Mouse (Mus musculus): ENCODE data around the gene Ecm1. TPM values are rescaled to one million over a fixed set of nuclear protein-coding genes. Genes with fewer than 3 reads are reported as not detected.
A peak's percentile ranks its signal among the peaks of the same experiment; 100 is the strongest.
"Not testable (repeated sequence)": the region's sequence is repeated elsewhere in the genome, so short reads cannot be mapped to it uniquely, and the experiment has no call there.

Ecm1 gene
- total RNA-seq, 4 experiments from 2014 or later: 619 to 722 (median 665) TPM

DNA sequence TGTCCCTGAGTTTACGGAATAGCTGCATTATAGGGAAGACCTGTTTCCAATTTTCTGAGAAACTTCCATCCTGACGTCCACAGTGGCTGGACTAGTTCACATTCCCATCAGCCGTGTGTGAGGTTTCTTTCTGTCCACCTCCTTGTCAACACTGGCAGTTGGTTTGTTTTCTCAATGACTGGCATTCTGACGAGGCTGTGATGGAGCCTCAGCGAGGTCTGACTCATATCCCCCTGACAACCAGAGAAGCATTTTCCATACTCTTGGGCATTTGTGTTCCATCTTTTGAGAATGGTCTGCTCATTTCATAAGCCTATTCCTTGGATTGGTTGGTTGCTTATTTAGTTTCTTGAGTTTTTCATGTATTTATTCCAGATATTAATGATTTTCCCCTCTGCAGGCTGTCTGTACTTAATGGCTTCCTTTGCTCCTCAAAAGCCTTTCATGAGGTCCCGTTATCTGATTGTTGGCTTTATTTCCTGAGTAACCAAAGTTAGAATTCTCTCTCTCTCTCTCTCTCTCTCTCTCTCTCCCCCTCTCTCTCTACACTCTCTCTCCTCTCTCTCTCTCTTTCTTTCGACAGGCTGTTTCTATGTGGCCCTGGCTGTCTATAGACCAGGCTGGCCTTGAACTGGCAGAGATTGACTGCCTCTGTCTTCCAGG lies 12.5 kb downstream of the Ecm1 start:
- DNase-seq: no peak

DNA sequence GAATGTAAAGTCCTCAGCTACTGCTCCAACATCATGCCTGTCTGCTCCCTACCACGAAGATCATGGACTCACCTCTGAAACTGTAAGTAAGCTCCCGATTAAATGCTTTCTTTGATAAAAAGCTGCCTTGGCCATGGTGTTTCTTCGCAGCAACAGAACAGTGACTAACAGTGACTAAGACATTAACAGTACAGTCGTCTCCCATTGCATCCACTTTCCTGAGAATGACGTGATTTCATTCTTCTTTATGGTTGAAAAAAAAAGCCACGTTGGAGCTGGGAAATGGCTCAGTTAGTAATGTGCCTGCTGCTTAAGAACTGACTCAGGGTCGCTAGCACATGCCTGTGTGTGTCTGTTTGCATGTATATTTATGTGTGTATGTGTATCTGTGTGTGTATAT lies 13.5 kb downstream of the Ecm1 start:
- no peak for DNase-seq

GRCm38 (mm10) chr3:95722386-95722785 lies 17.0 kb downstream of the Ecm1 start:
- no peak for DNase-seq

- no peak for DNase-seq
Observed at GRCm38 (mm10) chr3:95718153-95718552, 21.2 kb downstream of the Ecm1 start.

DNA sequence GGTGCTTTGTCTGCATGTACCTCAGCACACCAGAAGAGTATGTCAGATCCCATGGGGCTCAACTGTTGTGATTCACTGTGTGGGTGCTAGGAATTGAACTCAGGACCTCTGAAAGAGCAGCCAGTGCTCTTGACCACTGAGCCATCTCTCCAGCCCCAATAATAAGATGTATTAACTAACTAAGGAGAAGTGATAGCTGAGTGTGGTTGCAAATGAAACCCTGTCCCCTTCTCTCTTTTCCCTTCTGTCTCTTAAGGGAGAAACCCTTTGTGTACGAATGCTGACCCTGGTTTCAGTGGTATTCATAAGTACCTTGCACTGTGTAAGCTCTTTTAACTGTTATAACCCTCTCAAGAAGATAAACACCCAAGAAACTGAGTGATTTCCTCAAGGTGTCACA lies 23.3 kb downstream of the Ecm1 start:
- DNase-seq: no peak

- DNase-seq: no peak
Observed at GRCm38 (mm10) chr3:95709967-95710366, 29.4 kb downstream of the Ecm1 start.

DNA sequence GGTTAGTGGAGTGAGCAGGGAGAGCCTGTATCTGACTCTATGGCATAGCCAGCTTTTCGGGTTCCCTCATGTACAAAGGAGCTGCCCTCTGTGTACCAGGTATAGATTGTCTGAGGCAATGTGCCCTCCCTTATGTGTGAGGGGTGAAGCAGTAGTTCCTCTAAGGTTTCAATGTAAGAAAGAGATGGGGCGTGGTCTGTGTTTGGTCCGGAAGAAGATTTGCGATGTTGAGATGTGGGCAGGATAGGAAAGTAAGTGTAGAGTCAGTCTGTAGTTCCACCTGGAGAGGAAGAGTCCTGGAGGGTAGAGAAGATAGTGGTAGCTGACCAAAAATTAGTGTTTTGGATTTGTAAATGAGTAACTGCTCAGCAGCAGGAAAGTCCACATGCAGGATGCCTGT lies 30.3 kb downstream of the Ecm1 start:
- DNase-seq: no peak

GRCm38 (mm10) chr3:95707497-95707896 lies 31.9 kb downstream of the Ecm1 start:
- no peak for DNase-seq

- no peak for DNase-seq
Observed at GRCm38 (mm10) chr3:95706273-95706672, 33.1 kb downstream of the Ecm1 start.

GRCm38 (mm10) chr3:95704612-95705011 lies 34.8 kb downstream of the Ecm1 start:
- DNase-seq: no peak

GRCm38 (mm10) chr3:95703276-95703675 lies 36.1 kb downstream of the Ecm1 start:
- no peak for DNase-seq

DNA sequence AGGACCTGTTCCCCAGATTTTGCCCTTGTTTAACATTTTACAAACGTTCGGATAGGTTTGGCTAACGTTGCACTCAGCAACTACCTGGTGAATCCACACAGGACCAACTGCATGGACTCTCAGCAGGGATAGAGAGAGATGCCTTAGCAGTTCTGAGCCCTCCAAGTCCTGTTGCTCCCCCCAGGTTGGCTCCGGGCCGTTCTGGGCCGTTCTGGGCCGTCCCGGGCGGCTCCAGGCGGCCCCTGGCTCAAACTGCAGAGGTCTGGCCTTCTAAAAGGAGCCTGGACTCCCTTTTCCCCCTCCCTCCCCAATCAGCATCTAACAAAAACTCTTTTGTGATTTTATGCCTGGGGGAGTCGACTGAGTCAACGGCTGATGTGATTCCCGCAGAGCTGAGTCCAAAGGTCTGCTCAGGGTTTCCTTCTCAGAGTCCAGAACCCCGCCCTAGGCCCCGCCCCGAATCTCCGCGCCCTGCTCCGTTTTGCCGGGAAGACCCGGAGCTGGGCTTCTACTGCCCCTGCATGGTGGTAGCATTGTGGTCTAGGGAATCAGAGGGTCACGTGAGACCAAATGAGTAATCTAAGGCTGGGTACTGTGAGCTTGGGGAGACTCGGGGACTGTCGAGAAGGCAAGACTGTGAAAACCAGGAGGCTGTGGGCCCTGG lies 37.4 kb downstream of the Ecm1 start:
- DNase-seq: no peak

DNA sequence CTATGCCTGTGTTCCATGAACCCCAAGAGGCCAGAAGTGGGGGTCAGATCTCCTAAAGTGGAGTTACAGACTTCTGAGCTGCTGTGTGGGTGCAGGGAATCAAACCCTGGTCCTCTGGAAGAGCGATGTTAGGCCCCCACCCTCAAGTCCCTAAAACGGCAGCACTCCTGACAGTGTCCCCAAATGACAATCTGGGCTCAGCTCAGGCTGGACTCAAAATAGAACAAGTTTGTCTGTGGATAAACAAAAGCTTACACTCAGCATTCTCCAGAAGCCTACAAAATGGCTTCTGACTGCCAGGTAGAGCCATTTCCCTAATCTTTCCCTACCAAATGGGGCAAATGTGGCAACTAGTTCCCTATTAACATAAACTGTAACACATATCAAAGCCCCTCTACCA lies 38.3 kb downstream of the Ecm1 start:
- no peak for DNase-seq

GRCm38 (mm10) chr3:95700233-95700681 lies 39.1 kb downstream of the Ecm1 start:
- no peak for DNase-seq

DNA sequence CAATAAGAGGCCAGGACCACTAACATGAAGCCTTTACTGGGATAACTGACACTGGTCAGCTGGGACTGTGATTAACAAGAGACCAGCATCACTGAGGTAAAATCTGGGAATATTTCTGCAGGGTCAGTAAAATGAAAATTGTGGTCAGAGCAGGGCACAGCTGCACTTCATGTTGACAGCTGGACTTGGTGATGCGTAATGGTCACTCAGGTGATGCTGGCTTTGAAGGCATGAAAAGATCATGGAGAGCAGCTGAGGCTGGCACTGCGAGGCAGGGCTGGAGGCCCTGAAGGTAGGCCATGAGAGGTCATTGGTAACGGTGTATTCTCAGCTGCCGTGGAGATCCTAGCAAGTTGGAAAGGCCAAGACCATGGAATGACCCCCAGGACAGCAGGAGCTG lies 41.1 kb downstream of the Ecm1 start:
- no peak for DNase-seq

DNA sequence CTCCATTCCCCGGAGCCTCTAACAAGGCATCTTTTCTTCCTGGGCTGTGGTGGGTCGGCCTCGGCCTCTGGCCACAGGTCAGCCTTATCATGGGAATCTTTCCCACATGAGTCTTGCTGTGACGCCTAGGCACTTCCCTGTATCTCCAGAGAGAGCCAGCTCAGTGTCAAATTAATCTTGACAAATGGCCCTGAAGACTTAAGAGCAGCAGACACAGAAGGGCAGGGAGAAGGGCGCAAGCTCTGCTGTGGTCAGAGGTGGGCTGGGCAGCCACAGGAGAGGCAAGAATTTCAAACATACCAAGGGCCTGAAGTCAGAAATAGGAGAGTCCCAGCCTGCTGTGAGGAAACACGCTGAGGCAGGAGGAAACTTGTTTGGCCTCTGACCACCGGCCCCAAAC lies 43.0 kb downstream of the Ecm1 start:
- DNase-seq: peak; percentile 75

- no peak for DNase-seq
Observed at GRCm38 (mm10) chr3:95695796-95696195, 43.6 kb downstream of the Ecm1 start.

GRCm38 (mm10) chr3:95694808-95695703 lies 44.3 kb downstream of the Ecm1 start:
- DNase-seq: no peak

- no peak for DNase-seq
Observed at GRCm38 (mm10) chr3:95693821-95694807, 45.3 kb downstream of the Ecm1 start.

DNA sequence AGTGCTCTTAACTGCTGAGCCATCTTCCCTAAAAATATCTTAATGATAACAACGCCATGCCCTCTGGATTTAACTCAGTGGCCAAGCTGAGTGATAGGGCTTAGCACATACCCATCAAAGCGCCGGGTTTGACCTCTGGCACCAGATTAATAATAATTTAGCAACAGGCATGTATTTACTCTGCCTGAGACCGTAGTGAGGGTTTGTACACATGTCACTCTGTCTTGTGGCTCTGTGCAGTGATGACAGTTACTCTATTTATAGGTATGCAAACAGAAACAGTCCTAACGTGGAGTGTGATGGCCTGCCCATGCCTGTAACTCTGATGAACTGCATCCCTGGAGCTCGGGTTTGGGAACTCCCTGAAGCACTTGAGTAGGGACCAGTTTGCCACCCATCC lies 46.7 kb downstream of the Ecm1 start:
- no peak for DNase-seq

- not testable (repeated sequence) for DNase-seq
Observed at GRCm38 (mm10) chr3:95690552-95690951, 48.8 kb downstream of the Ecm1 start.

- DNase-seq: no peak
Observed at GRCm38 (mm10) chr3:95689940-95690339, 49.4 kb downstream of the Ecm1 start.

Data from adrenal gland, adult 8-10 months (tissue).